Mouse (Mus musculus) intestine, embryonic 14.5 days (tissue): ENCODE measurements around the gene Ssc4d. TPM values are rescaled to one million over a fixed set of nuclear protein-coding genes. Genes with fewer than 3 reads are reported as not detected.

Source experiments
- ATAC-seq: fragments of 200-750 bp; cut with Nextera tagmentation; replicated peaks from 2 replicates; pipeline ENCODE4 v1.8.0; 2017; ENCODE audit warnings: low read depth, moderate number of reproducible peaks, moderate TSS enrichment, moderate library complexity; ENCODE audit not compliant: low FRiP score, low TSS enrichment
- DNase-seq: peaks from one replicate; pipeline ENCODE4 v3.0.0-alpha.2; 2018; ENCODE audit warnings: low spot score
- H3K27ac ChIP-seq: fragments of 300-500 bp; sonication (generic); 2 replicates; pipeline ENCODE4 v1.5.1; 2014; ENCODE audit warnings: low read depth, mild to moderate bottlenecking, control low read depth
- H3K27me3 ChIP-seq: fragments of 300-500 bp; sonication (generic); replicated peaks from 2 replicates; pipeline ENCODE4 v1.6.1; 2014; ENCODE audit warnings: low read length, control low read depth; ENCODE audit not compliant: control insufficient read depth, insufficient read depth
- H3K36me3 ChIP-seq: fragments of 300-500 bp; sonication (generic); 2 replicates; pipeline ENCODE4 v1.6.1; 2014; ENCODE audit warnings: low read length, control low read depth; ENCODE audit not compliant: control insufficient read depth, insufficient read depth
- H3K4me1 ChIP-seq: fragments of 300-500 bp; sonication (generic); replicated peaks from 2 replicates; pipeline ENCODE4 v1.6.1; 2014; ENCODE audit warnings: low read length, control low read depth, mixed read lengths; ENCODE audit not compliant: control insufficient read depth, insufficient read depth
- H3K4me2 ChIP-seq: fragments of 300-500 bp; sonication (generic); 2 replicates; pipeline ENCODE4 v1.6.1; 2014; ENCODE audit warnings: low read length
- H3K4me3 ChIP-seq: fragments of 300-500 bp; sonication (generic); 2 replicates; pipeline ENCODE4 v1.5.1; 2014; ENCODE audit warnings: low read depth, low read length, control low read depth, mixed read lengths
- H3K9ac ChIP-seq: fragments of 300-500 bp; sonication (generic); 2 replicates; pipeline ENCODE4 v1.6.1; 2014; ENCODE audit warnings: mild to moderate bottlenecking, low read length
- H3K9me3 ChIP-seq: fragments of 300-500 bp; sonication (generic); 2 replicates; pipeline ENCODE4 v1.6.1; 2016; ENCODE audit warnings: low read length, control low read depth; ENCODE audit not compliant: control insufficient read depth
- WGBS: fragments of 180-500 bp; shearing (Covaris S2); extraction: QIAGEN DNeasy Blood & Tissue Kit; methylation state at CpG from one replicate; pipeline ENCODE4 v1.1.7; 2014; 5-methylcytosine and 5-hydroxymethylcytosine counted together
- polyA plus RNA-seq: library from polyadenylated mRNA; unstranded; fragments of >200 nt; fragmentation: Nextera tagmentation; extraction: Ambion mirVana; gene quantifications from 2 replicates; pipeline ENCODE4 v1.2.1, GENCODE M21; 2014

The Ssc4d gene
- 2.1 and 2.9 TPM in 2 replicates for polyA plus RNA-seq

DNA sequence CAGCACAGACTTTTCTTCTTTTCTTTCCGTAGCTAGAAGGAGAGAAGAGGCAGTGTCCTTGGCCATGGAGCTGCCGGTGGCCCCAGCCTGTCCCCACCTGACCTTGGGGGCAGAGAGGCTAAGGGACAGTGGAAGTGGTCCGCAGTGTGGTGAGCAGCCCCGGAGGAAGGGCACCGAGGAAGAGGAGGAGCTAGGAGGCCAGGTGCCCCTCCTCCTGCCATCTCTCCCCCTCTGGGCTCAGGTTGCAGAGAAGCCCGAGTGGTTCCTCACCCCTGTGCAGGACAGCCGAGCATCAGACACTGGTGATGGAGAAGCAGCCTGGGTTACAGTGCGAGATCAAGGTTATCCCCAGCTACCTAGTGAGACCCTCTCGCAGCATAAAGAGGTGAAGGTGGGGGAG lies at the start of gene Ssc4d:
Gene Ssc4d, minus strand, starts transcription at position 167 of the 400 bp plus-strand sequence.
- H3K4me3 ChIP-seq = no peak within 1 kb of the TSS

DNA sequence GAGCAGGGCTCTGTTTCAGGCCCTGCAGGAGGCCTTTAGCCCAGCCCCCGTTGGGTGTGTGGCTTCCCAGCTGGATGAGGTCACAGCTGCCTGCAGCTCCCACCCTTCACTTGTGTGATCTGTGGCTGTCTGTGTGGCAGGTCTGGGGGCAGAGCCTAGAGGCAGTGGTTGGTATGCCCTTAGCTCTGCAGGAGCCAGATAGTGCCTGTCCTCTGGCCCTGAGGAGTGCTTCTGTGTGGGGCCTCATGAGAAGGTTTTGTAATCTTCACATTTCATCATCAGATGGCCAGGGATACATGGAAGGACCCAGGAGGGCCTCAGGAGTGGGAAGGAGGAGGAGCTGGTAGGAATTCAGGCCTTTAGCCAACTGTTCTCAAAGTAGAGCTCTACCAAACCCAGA lies 45.6 kb upstream of the Ssc4d start:
- WGBS = 21% methylated on average over 1 of the region's 1 CpGs
- Histone ChIP-seq H3K27me3 (no peaks in the 10 kb centered on the region), H3K36me3 (peaks cover 26% of the 10 kb centered on the region; the same call in 1 of the 2 replicates), H3K4me2 (no peak overlapping the region), H3K27ac (no peak overlapping the region), H3K4me3 (no peak overlapping the region), H3K9ac (no peak overlapping the region), H3K4me1 (no peaks in the 10 kb centered on the region), H3K9me3 (no peaks in the 10 kb centered on the region)
- no peak for DNase-seq
- ATAC-seq = 0 out of 2 replicates have a peak, but pooled peaks have one; percentile 29

More for the DNA sequence above, at the start of gene Ssc4d:
- 14% methylated on average over 9 of the region's 9 CpGs for WGBS
- H3K36me3 ChIP-seq = no peaks in the 10 kb centered on the region
- H3K4me1 ChIP-seq = no peaks in the 10 kb centered on the region
- no peak within 1 kb of the TSS for H3K27ac ChIP-seq
- H3K9ac ChIP-seq = peak within 1 kb of the TSS; percentile 13; the same call in 1 of the 2 replicates
- no peaks in the 10 kb centered on the region for H3K9me3 ChIP-seq
- DNase-seq (no peak), ATAC-seq (0 out of 2 replicates have a peak, but pooled peaks have one; percentile 19)
- H3K27me3 ChIP-seq = no peaks in the 10 kb centered on the region
- peak within 1 kb of the TSS; percentile 33; the same call in 1 of the 2 replicates for H3K4me2 ChIP-seq

DNA sequence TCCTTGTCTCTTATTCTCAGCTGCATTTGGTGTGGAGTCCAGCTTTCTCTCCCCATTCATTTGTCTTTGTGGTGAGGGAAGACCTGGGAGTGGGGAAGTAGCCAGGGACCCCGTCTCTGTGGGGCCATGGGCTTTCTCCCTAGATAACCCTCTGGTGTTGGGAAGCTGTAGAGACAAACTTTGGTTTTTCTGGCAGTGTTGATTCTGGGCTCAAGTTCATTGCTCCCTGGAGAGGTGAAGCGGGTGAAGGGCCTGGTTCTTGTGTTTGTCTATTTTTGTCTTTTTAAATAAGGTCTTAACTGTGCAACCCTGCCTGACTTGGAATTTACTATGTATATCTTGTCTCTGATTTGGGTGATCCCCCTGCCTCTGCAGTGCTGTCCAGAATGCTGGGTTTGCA lies 44.4 kb upstream of the Ssc4d start:
- WGBS = 81% methylated on average over 2 of the region's 2 CpGs
- peaks cover 26% of the 10 kb centered on the region for H3K36me3 ChIP-seq

DNA sequence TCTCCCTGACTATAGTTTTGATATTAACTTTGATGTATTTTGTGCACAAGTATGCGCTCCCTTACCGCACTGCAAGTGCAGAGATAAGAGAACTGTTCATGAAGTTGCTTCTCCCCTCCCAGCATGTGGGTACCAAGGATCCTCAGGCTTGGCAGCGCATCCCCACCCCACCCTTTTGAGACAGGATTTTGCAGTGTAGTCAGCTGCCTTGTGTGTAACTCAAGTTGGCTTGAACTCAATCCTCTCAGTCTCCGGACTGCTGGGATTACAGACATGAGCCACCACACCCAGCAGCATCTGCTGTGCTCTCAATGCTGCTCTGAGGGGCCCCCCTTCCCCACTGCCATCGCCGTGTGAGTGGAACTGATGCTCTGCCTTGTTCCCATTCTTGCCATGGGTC lies 42.9 kb upstream of the Ssc4d start:
- Histone ChIP-seq H3K27me3 (no peaks in the 10 kb centered on the region), H3K4me1 (no peaks in the 10 kb centered on the region), H3K27ac (no peak overlapping the region), H3K4me3 (no peak overlapping the region), H3K9me3 (no peaks in the 10 kb centered on the region), H3K4me2 (no peak overlapping the region), H3K9ac (no peak overlapping the region), H3K36me3 (peaks cover 39% of the 10 kb centered on the region)
- no peak for ATAC-seq
- no peak for DNase-seq
- 85% methylated on average over 6 of the region's 6 CpGs for WGBS

More for the DNA sequence above, 44.4 kb upstream of the Ssc4d start:
- no peak for ATAC-seq
- H3K9ac ChIP-seq = no peak overlapping the region
- H3K27me3 ChIP-seq = no peaks in the 10 kb centered on the region
- no peaks in the 10 kb centered on the region for H3K4me1 ChIP-seq
- H3K4me3 ChIP-seq = no peak overlapping the region
- no peak overlapping the region for H3K27ac ChIP-seq
- no peak overlapping the region for H3K4me2 ChIP-seq
- no peaks in the 10 kb centered on the region for H3K9me3 ChIP-seq
- no peak for DNase-seq

DNA sequence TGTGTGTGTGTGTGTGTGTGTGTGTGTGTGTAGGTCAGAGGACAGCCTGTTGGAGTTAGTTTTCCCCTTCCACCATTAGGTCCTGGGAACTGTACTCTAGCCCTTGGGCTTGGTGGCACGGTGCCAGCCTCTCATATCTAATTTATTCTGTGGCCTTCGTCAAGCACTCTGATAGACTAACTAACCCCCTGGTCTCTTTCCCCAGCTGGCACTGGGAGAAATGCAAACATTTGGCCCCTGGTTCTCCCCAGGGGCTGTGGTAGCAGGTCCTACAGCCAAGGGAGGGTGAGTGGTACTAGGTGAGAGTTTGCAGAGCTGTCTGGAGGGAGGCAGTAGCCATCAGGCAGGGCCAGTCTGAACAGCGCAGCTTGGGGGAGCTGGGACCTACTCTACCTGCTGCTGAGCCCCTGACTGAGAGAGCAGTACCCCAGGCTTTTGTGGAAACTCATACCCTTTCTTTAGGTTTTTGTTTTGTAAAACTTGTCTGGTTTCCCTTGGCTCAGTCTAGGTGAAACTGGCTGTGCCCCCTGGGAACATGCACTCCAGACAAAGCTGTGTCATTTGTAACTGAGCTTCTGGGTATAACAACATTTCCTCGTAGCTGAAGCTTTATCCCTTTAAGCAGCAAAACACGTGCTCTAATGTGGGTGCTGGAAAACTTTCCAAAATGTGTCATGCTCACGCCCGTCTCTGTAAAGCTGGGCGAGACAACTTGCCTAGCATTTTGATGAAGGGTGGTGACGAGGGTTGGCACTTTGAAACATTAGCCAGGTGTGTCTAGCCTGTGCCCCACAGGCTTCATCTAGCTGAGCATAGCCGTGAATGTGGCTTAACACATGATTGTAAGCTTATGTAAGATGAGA lies 41.9 kb upstream of the Ssc4d start:
- 77% methylated on average over 10 of the region's 10 CpGs for WGBS
- H3K4me2 ChIP-seq = no peak overlapping the region
- ATAC-seq (no peak), DNase-seq (no peak)
- H3K4me1 ChIP-seq = no peaks in the 10 kb centered on the region
- peaks cover 48% of the 10 kb centered on the region for H3K36me3 ChIP-seq
- no peak overlapping the region for H3K4me3 ChIP-seq
- no peaks in the 10 kb centered on the region for H3K9me3 ChIP-seq
- no peak overlapping the region for H3K9ac ChIP-seq
- no peak overlapping the region for H3K27ac ChIP-seq
- no peaks in the 10 kb centered on the region for H3K27me3 ChIP-seq

DNA sequence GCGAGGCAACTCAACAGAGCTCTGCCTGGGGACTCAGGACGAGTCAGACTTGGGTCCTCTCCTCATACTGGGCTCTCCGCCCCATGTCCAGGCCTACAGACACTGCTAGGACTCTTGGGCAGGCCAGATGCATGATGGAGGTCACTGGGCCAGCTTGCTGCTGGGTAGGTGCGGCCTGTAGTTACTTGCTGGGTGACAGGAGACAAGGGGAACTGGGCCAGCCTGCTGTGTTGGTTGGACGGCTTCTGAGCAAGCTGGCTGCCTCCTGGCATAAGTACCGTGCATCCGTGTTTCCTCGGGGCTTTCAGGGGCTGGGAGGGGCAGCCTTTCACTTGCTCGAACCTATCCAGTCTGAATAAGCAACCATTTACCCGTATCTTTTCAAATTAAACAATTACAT lies 41.3 kb upstream of the Ssc4d start:
- Histone ChIP-seq H3K9me3 (no peaks in the 10 kb centered on the region), H3K4me3 (no peak overlapping the region), H3K9ac (no peak overlapping the region), H3K36me3 (peaks cover 47% of the 10 kb centered on the region), H3K4me2 (no peak overlapping the region), H3K27ac (no peak overlapping the region), H3K27me3 (no peaks in the 10 kb centered on the region), H3K4me1 (no peaks in the 10 kb centered on the region)
- 86% methylated on average over 10 of the region's 10 CpGs for WGBS
- ATAC-seq = no peak
- DNase-seq = no peak

DNA sequence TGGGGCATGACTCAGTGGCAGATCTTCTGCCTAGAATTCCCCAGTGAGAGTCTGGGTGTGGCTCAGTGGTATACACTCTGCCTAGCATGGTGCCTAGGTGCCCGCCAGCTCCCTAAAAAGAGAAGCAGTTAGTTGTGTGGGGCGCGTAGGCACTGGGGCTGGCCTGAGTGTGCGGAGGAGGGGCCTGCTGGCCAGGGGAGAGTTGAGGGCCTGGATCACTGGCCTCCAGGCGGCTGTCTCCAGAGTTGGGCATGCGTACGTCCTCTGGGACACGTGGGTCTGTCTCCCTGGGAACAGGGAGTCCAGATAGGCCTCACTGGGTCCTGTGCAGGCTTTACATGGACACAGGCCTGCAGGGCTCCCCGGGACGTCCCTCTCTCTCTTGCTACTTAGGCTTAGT lies 40.5 kb upstream of the Ssc4d start:
- no peak overlapping the region for H3K27ac ChIP-seq
- no peak overlapping the region for H3K4me3 ChIP-seq
- no peak overlapping the region for H3K9ac ChIP-seq
- H3K4me2 ChIP-seq = no peak overlapping the region
- no peak for ATAC-seq
- WGBS = 78% methylated on average over 10 of the region's 10 CpGs
- no peak for DNase-seq
- peaks cover 50% of the 10 kb centered on the region for H3K36me3 ChIP-seq
- H3K9me3 ChIP-seq = no peaks in the 10 kb centered on the region
- H3K27me3 ChIP-seq = no peaks in the 10 kb centered on the region
- H3K4me1 ChIP-seq = no peaks in the 10 kb centered on the region

DNA sequence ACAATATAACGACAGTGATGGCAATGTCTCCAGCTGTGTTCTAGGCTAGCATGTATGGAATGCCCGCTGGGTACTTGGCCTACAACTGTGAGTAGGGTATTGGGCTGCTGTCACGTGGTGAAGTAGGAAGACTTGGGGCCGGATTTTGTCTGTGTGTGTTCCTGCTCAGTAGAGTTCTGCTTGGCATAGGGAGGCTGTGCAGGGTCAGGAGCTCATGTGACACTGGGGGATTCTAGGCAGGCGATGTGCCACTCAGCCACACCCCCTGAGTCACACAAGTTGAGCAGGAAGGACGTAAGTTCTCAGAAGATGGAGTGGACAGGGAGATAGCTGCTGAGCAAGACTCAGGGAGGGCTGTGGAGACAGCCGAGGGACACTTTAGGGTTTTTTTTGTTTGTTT lies 33.4 kb upstream of the Ssc4d start:
- DNase-seq (no peak), ATAC-seq (no peak)
- Histone ChIP-seq H3K9ac (no peak overlapping the region), H3K4me1 (no peaks in the 10 kb centered on the region), H3K4me3 (no peak overlapping the region), H3K4me2 (no peak overlapping the region), H3K36me3 (peaks cover 28% of the 10 kb centered on the region), H3K27ac (no peak overlapping the region), H3K27me3 (no peaks in the 10 kb centered on the region), H3K9me3 (no peaks in the 10 kb centered on the region)
- WGBS = 77% methylated on average over 7 of the region's 7 CpGs

DNA sequence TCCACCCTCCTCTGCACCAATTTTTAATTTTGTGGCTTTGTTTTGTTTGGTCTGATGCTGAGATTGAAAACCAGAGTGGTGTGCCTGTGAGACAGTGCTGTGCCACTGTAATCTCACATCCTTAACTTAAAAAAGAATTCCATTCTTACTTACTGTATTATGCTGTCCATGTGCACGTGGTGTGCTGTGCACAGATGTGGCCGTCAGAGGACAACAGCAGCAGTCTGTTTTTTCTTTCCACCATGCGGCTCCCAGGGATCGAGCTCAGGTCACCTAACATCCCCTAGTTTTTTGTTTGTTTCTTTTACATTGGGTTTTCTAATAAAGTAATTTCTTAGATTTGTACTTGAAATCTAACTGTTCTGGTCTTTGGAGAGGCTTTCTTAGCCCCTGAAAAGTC lies 30.2 kb upstream of the Ssc4d start:
- Histone ChIP-seq H3K4me3 (no peak overlapping the region), H3K36me3 (peaks cover 7% of the 10 kb centered on the region; the same call in 1 of the 2 replicates), H3K27ac (no peak overlapping the region), H3K9me3 (no peaks in the 10 kb centered on the region), H3K4me1 (no peaks in the 10 kb centered on the region; the same call in 1 of the 2 replicates), H3K4me2 (no peak overlapping the region), H3K9ac (no peak overlapping the region), H3K27me3 (no peaks in the 10 kb centered on the region)
- WGBS = 80% methylated on average over 4 of the region's 4 CpGs
- no peak for DNase-seq
- no peak for ATAC-seq
